Mouse (Mus musculus): ENCODE measurements around the gene Zfp710. TPM values are rescaled to one million over a fixed set of nuclear protein-coding genes. Genes with fewer than 3 reads are reported as not detected.
"Not testable (repeated sequence)": the region's sequence is repeated elsewhere in the genome, so short reads cannot be mapped to it uniquely, and the experiment has no call there.

Zfp710 gene
- polyA plus RNA-seq, 1 experiment, result 3.8 TPM

GRCm38 (mm10) chr7:80049746-80050145, 25.1 kb downstream of the Zfp710 start:
- Histone ChIP-seq H3K27ac (ENCODE audit: control insufficient read depth, insufficient read depth, low read depth, low read length) (no peak overlapping the region), H3K4me3 (ENCODE audit: control insufficient read depth, low read depth, low read length) (no peak overlapping the region), H3K36me3 (ENCODE audit: control insufficient read depth, insufficient read depth, low read length) (no peaks in the 10 kb centered on the region), H3K4me1 (ENCODE audit: control insufficient read depth, insufficient read depth, low read length) (peaks cover 3% of the 10 kb centered on the region), H3K27me3 (ENCODE audit: control insufficient read depth, insufficient read depth, low read length) (no peaks in the 10 kb centered on the region)
- TF ChIP-seq CTCF (IDR thresholded peaks at IDR 0.05; ENCODE audit: control insufficient read depth, insufficient read depth, insufficient replicate concordance, low read depth, low read length), result no peak
- TF ChIP-seq POLR2A (IDR thresholded peaks at IDR 0.05; ENCODE audit: control insufficient read depth, low read depth, low read length), result no peak

GRCm38 (mm10) chr7:80050382-80050781, 25.8 kb downstream of the Zfp710 start:
- H3K36me3 ChIP-seq (ENCODE audit: control insufficient read depth, insufficient read depth, low read length); H3K4me3 ChIP-seq (ENCODE audit: control insufficient read depth, low read depth, low read length); H3K27ac ChIP-seq (ENCODE audit: control insufficient read depth, insufficient read depth, low read depth, low read length); H3K4me1 ChIP-seq (ENCODE audit: control insufficient read depth, insufficient read depth, low read length); H3K27me3 ChIP-seq (ENCODE audit: control insufficient read depth, insufficient read depth, low read length): not testable (repeated sequence)

- TF ChIP-seq POLR2A (IDR thresholded peaks at IDR 0.05; ENCODE audit: control insufficient read depth, low read depth, low read length) (no peak), CTCF (IDR thresholded peaks at IDR 0.05; ENCODE audit: control insufficient read depth, insufficient read depth, insufficient replicate concordance, low read depth, low read length) (no peak)
- H3K4me3 ChIP-seq (ENCODE audit: control insufficient read depth, low read depth, low read length), result no peak overlapping the region
- H3K36me3 ChIP-seq (ENCODE audit: control insufficient read depth, insufficient read depth, low read length), result no peaks in the 10 kb centered on the region
- no peak overlapping the region for H3K27ac ChIP-seq (ENCODE audit: control insufficient read depth, insufficient read depth, low read depth, low read length)
- H3K27me3 ChIP-seq (ENCODE audit: control insufficient read depth, insufficient read depth, low read length), result no peaks in the 10 kb centered on the region
- peaks cover 5% of the 10 kb centered on the region for H3K4me1 ChIP-seq (ENCODE audit: control insufficient read depth, insufficient read depth, low read length)
Observed at GRCm38 (mm10) chr7:80051835-80052234, 27.2 kb downstream of the Zfp710 start.

GRCm38 (mm10) chr7:80052261-80052660, 27.6 kb downstream of the Zfp710 start:
- no peak for TF ChIP-seq CTCF (IDR thresholded peaks at IDR 0.05; ENCODE audit: control insufficient read depth, insufficient read depth, insufficient replicate concordance, low read depth, low read length)
- no peak for TF ChIP-seq POLR2A (IDR thresholded peaks at IDR 0.05; ENCODE audit: control insufficient read depth, low read depth, low read length)
- Histone ChIP-seq H3K27ac (ENCODE audit: control insufficient read depth, insufficient read depth, low read depth, low read length) (no peak overlapping the region), H3K4me3 (ENCODE audit: control insufficient read depth, low read depth, low read length) (no peak overlapping the region), H3K4me1 (ENCODE audit: control insufficient read depth, insufficient read depth, low read length) (peaks cover 5% of the 10 kb centered on the region), H3K36me3 (ENCODE audit: control insufficient read depth, insufficient read depth, low read length) (no peaks in the 10 kb centered on the region), H3K27me3 (ENCODE audit: control insufficient read depth, insufficient read depth, low read length) (no peaks in the 10 kb centered on the region)

GRCm38 (mm10) chr7:80053147-80053546, 28.5 kb downstream of the Zfp710 start:
- Histone ChIP-seq H3K36me3 (ENCODE audit: control insufficient read depth, insufficient read depth, low read length) (no peaks in the 10 kb centered on the region), H3K4me3 (ENCODE audit: control insufficient read depth, low read depth, low read length) (no peak overlapping the region), H3K27me3 (ENCODE audit: control insufficient read depth, insufficient read depth, low read length) (no peaks in the 10 kb centered on the region), H3K4me1 (ENCODE audit: control insufficient read depth, insufficient read depth, low read length) (peaks cover 10% of the 10 kb centered on the region), H3K27ac (ENCODE audit: control insufficient read depth, insufficient read depth, low read depth, low read length) (no peak overlapping the region)
- no peak for TF ChIP-seq CTCF (IDR thresholded peaks at IDR 0.05; ENCODE audit: control insufficient read depth, insufficient read depth, insufficient replicate concordance, low read depth, low read length)
- TF ChIP-seq POLR2A (IDR thresholded peaks at IDR 0.05; ENCODE audit: control insufficient read depth, low read depth, low read length), result no peak

- no peak for TF ChIP-seq POLR2A (IDR thresholded peaks at IDR 0.05; ENCODE audit: control insufficient read depth, low read depth, low read length)
- no peak for TF ChIP-seq CTCF (IDR thresholded peaks at IDR 0.05; ENCODE audit: control insufficient read depth, insufficient read depth, insufficient replicate concordance, low read depth, low read length)
- H3K4me3 ChIP-seq (ENCODE audit: control insufficient read depth, low read depth, low read length), result no peak overlapping the region
- H3K4me1 ChIP-seq (ENCODE audit: control insufficient read depth, insufficient read depth, low read length), result peaks cover 19% of the 10 kb centered on the region
- H3K27ac ChIP-seq (ENCODE audit: control insufficient read depth, insufficient read depth, low read depth, low read length), result no peak overlapping the region
- H3K36me3 ChIP-seq (ENCODE audit: control insufficient read depth, insufficient read depth, low read length), result no peaks in the 10 kb centered on the region
- no peaks in the 10 kb centered on the region for H3K27me3 ChIP-seq (ENCODE audit: control insufficient read depth, insufficient read depth, low read length)
Observed at GRCm38 (mm10) chr7:80055781-80056180, 31.2 kb downstream of the Zfp710 start.

GRCm38 (mm10) chr7:80057002-80057691, 32.5 kb downstream of the Zfp710 start:
- Histone ChIP-seq H3K4me3 (ENCODE audit: control insufficient read depth, low read depth, low read length) (no peak overlapping the region), H3K27me3 (ENCODE audit: control insufficient read depth, insufficient read depth, low read length) (no peaks in the 10 kb centered on the region), H3K27ac (ENCODE audit: control insufficient read depth, insufficient read depth, low read depth, low read length) (no peak overlapping the region), H3K4me1 (ENCODE audit: control insufficient read depth, insufficient read depth, low read length) (peaks cover 19% of the 10 kb centered on the region), H3K36me3 (ENCODE audit: control insufficient read depth, insufficient read depth, low read length) (no peaks in the 10 kb centered on the region)
- TF ChIP-seq CTCF (IDR thresholded peaks at IDR 0.05; ENCODE audit: control insufficient read depth, insufficient read depth, insufficient replicate concordance, low read depth, low read length), result no peak

GRCm38 (mm10) chr7:80057781-80058180, 33.2 kb downstream of the Zfp710 start:
- Histone ChIP-seq H3K27ac (ENCODE audit: control insufficient read depth, insufficient read depth, low read depth, low read length) (no peak overlapping the region), H3K27me3 (ENCODE audit: control insufficient read depth, insufficient read depth, low read length) (no peaks in the 10 kb centered on the region), H3K4me1 (ENCODE audit: control insufficient read depth, insufficient read depth, low read length) (peaks cover 16% of the 10 kb centered on the region), H3K36me3 (ENCODE audit: control insufficient read depth, insufficient read depth, low read length) (no peaks in the 10 kb centered on the region), H3K4me3 (ENCODE audit: control insufficient read depth, low read depth, low read length) (no peak overlapping the region)
- no peak for TF ChIP-seq CTCF (IDR thresholded peaks at IDR 0.05; ENCODE audit: control insufficient read depth, insufficient read depth, insufficient replicate concordance, low read depth, low read length)
- TF ChIP-seq POLR2A (IDR thresholded peaks at IDR 0.05; ENCODE audit: control insufficient read depth, low read depth, low read length), result no peak
